Mouse (Mus musculus): ENCODE data around the gene 2210407C18Rik.

- no peak for TF ChIP-seq CTCF (IDR thresholded peaks at IDR 0.05; ENCODE audit: borderline replicate concordance, control insufficient read depth, extremely low read depth, insufficient read depth, low read length, poor library complexity)
- TF ChIP-seq POLR2A (IDR thresholded peaks at IDR 0.05; ENCODE audit: control insufficient read depth, extremely low read depth, insufficient read depth, low read length, poor library complexity) = no peak
These were observed 38.4 kb downstream of the 2210407C18Rik start, which contains the start of gene Olfr325 for GRCm38 (mm10) chr11:58577430-58577829.
